Mouse (Mus musculus): ENCODE data around the gene Gabrr3.

GRCm38 (mm10) chr16:59448181-59448580, 41.0 kb downstream of the Gabrr3 start:
- TF ChIP-seq CTCF (IDR thresholded peaks at IDR 0.05; ENCODE audit: borderline replicate concordance, extremely low read depth, insufficient read depth, insufficient read length), result no peak
- no peak for TF ChIP-seq POLR2A (IDR thresholded peaks at IDR 0.05; ENCODE audit: borderline replicate concordance, extremely low read depth, insufficient read depth, insufficient read length, poor library complexity, severe bottlenecking)
